Mouse (Mus musculus): ENCODE measurements at regions not wholly inside any gene's neighbourhood (a gene's known extent, or its start where the extent isn't known, plus 50 kb on each side); places are given as distances from the start of the nearest gene placed in this dataset.

- WGBS (ENCODE audit: insufficient replicate concordance) = 60% methylated on average over 9 of the region's 9 CpGs
- no peak overlapping the region for H3K4me3 ChIP-seq (replicated peaks)
- no peak overlapping the region for H3K27ac ChIP-seq
- ATAC-seq (ENCODE audit: low read depth) (no peak), DNase-seq (no peak)
- no peaks in the 10 kb centered on the region for H3K27me3 ChIP-seq
- H3K9me3 ChIP-seq (replicated peaks) = no peaks in the 10 kb centered on the region
- no peaks in the 10 kb centered on the region for H3K4me1 ChIP-seq (replicated peaks)
- H3K9ac ChIP-seq = no peak overlapping the region
- no peaks in the 10 kb centered on the region for H3K36me3 ChIP-seq
- H3K4me2 ChIP-seq = no peak overlapping the region
Observed at GRCm38 (mm10) chr1:186909518-186910105, 57.6 kb upstream of the D1Pas1 start.

DNA sequence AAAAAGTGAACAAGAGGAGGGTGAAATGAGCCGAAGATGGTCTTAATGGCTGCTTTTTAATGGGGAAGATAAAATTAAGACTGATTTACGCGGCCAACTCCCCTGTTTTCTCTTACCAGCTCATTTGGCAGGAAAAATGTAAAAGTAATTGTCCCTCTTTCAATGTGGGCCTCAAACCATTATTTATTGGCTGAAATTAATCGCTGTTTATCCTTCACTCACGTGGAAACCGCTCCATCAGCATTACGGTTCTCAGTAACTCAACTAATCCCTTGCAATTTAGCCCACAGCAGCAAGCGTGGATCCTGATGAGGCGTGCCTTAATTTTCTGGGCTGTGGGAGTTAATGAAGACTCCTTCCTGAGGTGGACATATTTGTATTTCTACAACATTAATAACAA is 58.1 kb upstream of the D1Pas1 start:
- DNase-seq = no peak
- Histone ChIP-seq H3K9ac (no peak overlapping the region), H3K36me3 (no peaks in the 10 kb centered on the region), H3K27me3 (no peaks in the 10 kb centered on the region), H3K4me1 (replicated peaks) (no peaks in the 10 kb centered on the region), H3K4me2 (no peak overlapping the region), H3K4me3 (replicated peaks) (no peak overlapping the region), H3K27ac (no peak overlapping the region), H3K9me3 (replicated peaks) (no peaks in the 10 kb centered on the region)
- ATAC-seq (ENCODE audit: low read depth) = no peak
- 73% methylated on average over 9 of the region's 9 CpGs for WGBS (ENCODE audit: insufficient replicate concordance)

- no peaks in the 10 kb centered on the region for H3K36me3 ChIP-seq
- H3K27ac ChIP-seq = no peak overlapping the region
- no peaks in the 10 kb centered on the region for H3K4me1 ChIP-seq (replicated peaks)
- H3K9me3 ChIP-seq (replicated peaks) = no peaks in the 10 kb centered on the region
- WGBS (ENCODE audit: insufficient replicate concordance) = 64% methylated on average over 9 of the region's 10 CpGs
- H3K9ac ChIP-seq = no peak overlapping the region
- H3K4me3 ChIP-seq (replicated peaks) = no peak overlapping the region
- no peak for DNase-seq
- no peak for ATAC-seq (ENCODE audit: low read depth)
- H3K27me3 ChIP-seq = no peaks in the 10 kb centered on the region
- H3K4me2 ChIP-seq = no peak overlapping the region
Observed at GRCm38 (mm10) chr1:186907409-186908170, 59.6 kb upstream of the D1Pas1 start.

DNA sequence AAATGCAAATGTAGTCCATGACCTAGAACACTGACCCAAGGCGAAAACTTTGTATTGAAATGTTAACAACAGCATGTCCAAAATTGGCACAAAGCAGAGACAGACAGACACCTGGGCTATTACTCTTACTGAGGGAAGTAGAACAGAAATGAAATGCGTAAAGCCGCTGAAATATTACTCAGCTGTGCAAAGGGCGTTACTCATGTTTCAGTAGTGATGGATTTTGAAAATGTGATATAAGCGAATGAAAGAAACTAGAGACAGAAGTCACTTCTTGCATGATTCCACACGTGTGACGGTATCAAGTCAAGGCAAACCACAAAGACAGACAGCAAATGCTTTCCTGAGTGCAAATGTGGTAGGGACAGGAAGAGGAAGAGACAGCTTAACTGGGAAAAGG is 61.3 kb upstream of the D1Pas1 start:
- Histone ChIP-seq H3K4me1 (replicated peaks) (no peaks in the 10 kb centered on the region), H3K27ac (no peak overlapping the region), H3K27me3 (no peaks in the 10 kb centered on the region), H3K4me2 (no peak overlapping the region), H3K36me3 (no peaks in the 10 kb centered on the region), H3K9me3 (replicated peaks) (no peaks in the 10 kb centered on the region), H3K4me3 (replicated peaks) (no peak overlapping the region), H3K9ac (no peak overlapping the region)
- no peak for DNase-seq
- WGBS (ENCODE audit: insufficient replicate concordance) = 59% methylated on average over 7 of the region's 7 CpGs
- ATAC-seq (ENCODE audit: low read depth) = no peak

GRCm38 (mm10) chr1:186901548-186901947 is 65.7 kb upstream of the D1Pas1 start:
- Histone ChIP-seq H3K9ac (no peak overlapping the region), H3K27me3 (no peaks in the 10 kb centered on the region), H3K4me2 (no peak overlapping the region), H3K9me3 (replicated peaks) (no peaks in the 10 kb centered on the region), H3K27ac (no peak overlapping the region), H3K4me1 (replicated peaks) (no peaks in the 10 kb centered on the region), H3K4me3 (replicated peaks) (no peak overlapping the region), H3K36me3 (no peaks in the 10 kb centered on the region)
- DNase-seq = no peak
- no peak for ATAC-seq (ENCODE audit: low read depth)
- WGBS (ENCODE audit: insufficient replicate concordance) = 62% methylated on average over 6 of the region's 6 CpGs

DNA sequence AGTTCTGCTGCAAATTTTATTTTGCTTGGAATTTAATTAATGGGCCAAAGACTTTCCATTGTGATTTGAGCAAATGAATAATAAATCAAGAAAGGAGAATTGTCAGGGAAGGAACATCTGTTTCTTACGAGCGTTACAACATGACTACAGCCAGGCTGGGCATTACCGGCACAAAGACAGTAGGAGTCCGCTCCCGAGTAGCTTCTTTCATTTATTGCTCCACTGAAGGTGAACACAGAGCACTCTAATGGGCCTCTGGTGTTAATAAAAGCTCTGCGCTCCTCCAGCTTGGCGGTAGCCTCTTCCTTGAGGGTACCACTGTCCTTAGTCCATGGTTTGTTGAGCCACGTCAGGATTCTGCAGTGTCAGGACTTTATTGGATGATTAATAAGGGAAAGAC is 69.0 kb upstream of the D1Pas1 start:
- ATAC-seq (ENCODE audit: low read depth) (no peak), DNase-seq (no peak)
- Histone ChIP-seq H3K9ac (no peak overlapping the region), H3K36me3 (no peaks in the 10 kb centered on the region), H3K27ac (no peak overlapping the region), H3K27me3 (no peaks in the 10 kb centered on the region), H3K4me3 (replicated peaks) (no peak overlapping the region), H3K4me2 (no peak overlapping the region), H3K9me3 (replicated peaks) (0 out of 2 replicates have a peak, but pooled peaks cover 3% of the 10 kb centered on the region), H3K4me1 (replicated peaks) (no peaks in the 10 kb centered on the region)
- 66% methylated on average over 8 of the region's 8 CpGs for WGBS (ENCODE audit: insufficient replicate concordance)

- no peak overlapping the region for H3K27ac ChIP-seq
- DNase-seq (no peak), ATAC-seq (ENCODE audit: low read depth) (no peak)
- H3K36me3 ChIP-seq = no peaks in the 10 kb centered on the region
- no peaks in the 10 kb centered on the region for H3K4me1 ChIP-seq (replicated peaks)
- WGBS (ENCODE audit: insufficient replicate concordance) = 60% methylated on average over 5 of the region's 5 CpGs
- H3K9ac ChIP-seq = no peak overlapping the region
- H3K4me2 ChIP-seq = no peak overlapping the region
- no peaks in the 10 kb centered on the region for H3K9me3 ChIP-seq (replicated peaks)
- no peak overlapping the region for H3K4me3 ChIP-seq (replicated peaks)
- H3K27me3 ChIP-seq = no peaks in the 10 kb centered on the region
Observed at GRCm38 (mm10) chr1:186889584-186889852, 77.7 kb upstream of the D1Pas1 start.

GRCm38 (mm10) chr1:186888767-186889583 is 78.2 kb upstream of the D1Pas1 start:
- H3K27me3 ChIP-seq = no peaks in the 10 kb centered on the region
- ATAC-seq (ENCODE audit: low read depth) (no peak), DNase-seq (no peak)
- no peak overlapping the region for H3K4me3 ChIP-seq (replicated peaks)
- H3K9ac ChIP-seq = no peak overlapping the region
- no peaks in the 10 kb centered on the region for H3K9me3 ChIP-seq (replicated peaks)
- 61% methylated on average over 11 of the region's 11 CpGs for WGBS (ENCODE audit: insufficient replicate concordance)
- H3K36me3 ChIP-seq = no peaks in the 10 kb centered on the region
- H3K27ac ChIP-seq = no peak overlapping the region
- no peak overlapping the region for H3K4me2 ChIP-seq
- no peaks in the 10 kb centered on the region for H3K4me1 ChIP-seq (replicated peaks)

DNA sequence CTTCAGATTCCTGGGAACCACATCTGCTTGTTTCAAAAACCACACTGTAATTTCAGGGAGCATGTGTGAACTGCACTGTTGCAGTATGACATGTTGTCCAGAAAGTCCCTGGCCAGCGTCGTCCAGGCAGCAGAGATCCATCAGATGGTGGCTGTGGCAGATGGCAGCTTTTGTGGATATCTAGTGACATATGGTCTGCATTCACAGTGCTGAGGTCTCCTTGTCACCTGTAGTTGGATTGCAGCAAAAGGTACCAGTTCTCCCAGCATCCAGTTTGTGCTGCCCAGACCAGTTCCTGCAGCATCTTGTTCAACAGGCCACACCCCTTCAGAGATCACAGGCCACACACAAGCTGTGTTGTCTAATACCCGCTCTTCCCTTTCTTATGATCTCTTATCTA is 80.1 kb upstream of the D1Pas1 start:
- no peak overlapping the region for H3K4me2 ChIP-seq

DNA sequence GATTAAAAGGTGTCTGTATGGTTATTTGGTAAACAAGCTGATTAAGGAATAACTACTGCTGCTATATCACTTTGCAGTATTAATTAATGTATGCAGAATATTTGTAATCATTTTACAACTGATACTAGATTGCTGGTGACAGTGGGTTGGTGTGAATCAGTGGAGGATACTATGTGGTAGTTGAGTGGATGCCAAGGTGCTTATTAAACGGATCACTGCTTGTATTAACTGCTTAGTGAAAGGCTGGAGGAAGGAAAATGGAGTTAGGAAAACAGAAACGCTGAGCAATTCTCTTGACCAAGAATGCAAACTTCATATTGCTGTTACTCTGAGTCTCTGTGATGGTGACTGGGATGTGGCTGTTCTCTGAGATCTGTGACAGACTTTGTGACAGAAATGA is 86.8 kb upstream of the D1Pas1 start:
- ATAC-seq (ENCODE audit: low read depth) = no peak
- 58% methylated on average over 2 of the region's 2 CpGs for WGBS (ENCODE audit: insufficient replicate concordance)
- no peaks in the 10 kb centered on the region for H3K27me3 ChIP-seq

More for the DNA sequence above, 80.1 kb upstream of the D1Pas1 start:
- WGBS (ENCODE audit: insufficient replicate concordance) = 58% methylated on average over 3 of the region's 3 CpGs
- H3K27ac ChIP-seq = no peak overlapping the region
- no peak overlapping the region for H3K4me3 ChIP-seq (replicated peaks)
- no peaks in the 10 kb centered on the region for H3K4me1 ChIP-seq (replicated peaks)
- no peaks in the 10 kb centered on the region for H3K27me3 ChIP-seq
- H3K9me3 ChIP-seq (replicated peaks) = no peaks in the 10 kb centered on the region
- no peak overlapping the region for H3K9ac ChIP-seq
- no peaks in the 10 kb centered on the region for H3K36me3 ChIP-seq
- no peak for ATAC-seq (ENCODE audit: low read depth)
- DNase-seq = no peak

DNA sequence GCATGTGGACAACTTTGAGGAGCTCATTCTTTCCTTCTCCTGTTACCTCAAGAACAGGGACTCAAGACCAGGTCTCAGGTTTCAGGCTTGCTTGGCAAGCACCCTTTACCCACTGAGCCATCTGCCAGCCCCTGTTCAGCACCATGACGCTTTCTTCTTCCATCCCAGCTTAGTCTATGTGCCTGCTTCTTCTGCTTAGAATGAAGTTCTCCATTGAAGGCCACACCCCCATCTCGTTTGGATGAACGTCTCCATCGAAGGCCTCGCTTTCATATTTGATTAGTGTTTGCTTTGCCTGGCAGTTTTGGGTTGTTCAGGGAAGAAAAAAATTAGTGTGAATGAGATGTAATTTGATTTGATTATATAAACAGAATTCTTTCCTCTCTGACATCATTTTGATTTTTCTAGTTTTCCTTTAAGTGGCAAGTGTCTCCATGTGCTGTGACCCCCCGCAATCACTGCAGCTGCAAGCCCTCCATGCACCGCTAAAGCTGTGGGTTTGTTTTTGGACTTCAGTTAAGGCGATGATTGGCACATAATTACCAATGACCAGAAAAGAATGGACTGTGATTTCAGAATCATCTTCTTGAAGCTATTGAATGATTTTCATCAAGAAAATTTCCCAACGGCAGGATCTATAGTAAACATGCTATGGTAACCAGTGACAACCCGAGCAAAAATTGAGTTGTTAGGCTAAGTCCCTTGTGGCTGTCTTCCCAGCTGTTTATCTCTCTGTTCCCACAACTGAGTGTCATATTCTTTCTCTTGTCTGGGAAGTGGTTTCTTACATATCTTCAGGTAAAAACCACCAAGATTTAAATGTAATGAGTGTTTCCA is 106.4 kb upstream of the D1Pas1 start:
- no peak overlapping the region for H3K4me2 ChIP-seq
- no peaks in the 10 kb centered on the region for H3K9me3 ChIP-seq (replicated peaks)
- H3K4me3 ChIP-seq (replicated peaks) = no peak overlapping the region
- 66% methylated on average over 10 of the region's 10 CpGs for WGBS (ENCODE audit: insufficient replicate concordance)
- no peaks in the 10 kb centered on the region for H3K4me1 ChIP-seq (replicated peaks)
- no peaks in the 10 kb centered on the region for H3K36me3 ChIP-seq
- no peak for DNase-seq
- H3K27me3 ChIP-seq = no peaks in the 10 kb centered on the region
- H3K27ac ChIP-seq = no peak overlapping the region
- H3K9ac ChIP-seq = no peak overlapping the region
- no peak for ATAC-seq (ENCODE audit: low read depth)

More for the DNA sequence above, 86.8 kb upstream of the D1Pas1 start:
- Histone ChIP-seq H3K27ac (no peak overlapping the region), H3K9me3 (replicated peaks) (no peaks in the 10 kb centered on the region), H3K4me3 (replicated peaks) (no peak overlapping the region), H3K9ac (no peak overlapping the region), H3K4me2 (no peak overlapping the region), H3K4me1 (replicated peaks) (no peaks in the 10 kb centered on the region), H3K36me3 (no peaks in the 10 kb centered on the region)
- no peak for DNase-seq

Data from liver, embryonic 13.5 days (tissue).